Mouse (Mus musculus) lung, postnatal 0 days (tissue): ENCODE results near the gene Tmem201.

Experiments used
- CTCF ChIP-seq: IDR thresholded peaks from 2 replicates; pipeline ENCODE4 v1.5.1; 2016; ENCODE audit warnings: antibody characterized with exemption, mild to moderate bottlenecking
- EP300 ChIP-seq: IDR thresholded peaks from 2 replicates; pipeline ENCODE4 v1.6.1; 2016; ENCODE audit warnings: antibody characterized with exemption, mild to moderate bottlenecking, control low read depth

GRCm38 (mm10) chr4:149736581-149736980 lies 1.3 kb downstream of the Tmem201 start:
- TF ChIP-seq CTCF (no peak), EP300 (no peak)
